Mouse (Mus musculus) R1 (cell line): ENCODE measurements around the gene Mapre1.
"Not testable (repeated sequence)": the region's sequence is repeated elsewhere in the genome, so short reads cannot be mapped to it uniquely, and the experiment has no call there.

Experiments
- DNase-seq: peaks from one replicate; pipeline ENCODE4 v3.0.0-alpha.2; 2018; ENCODE audit warnings: low read depth, low spot score

Mapre1 gene

GRCm38 (mm10) chr2:153740500-153741436 lies at the start of gene Mapre1:
Mapre1 (plus strand) TSS chr2:153741274.
- DNase-seq = peak; percentile 99

GRCm38 (mm10) chr2:153693413-153693812 lies 47.7 kb upstream of the Mapre1 start:
- not testable (repeated sequence) for DNase-seq

- peak; percentile 80 for DNase-seq
Measured at GRCm38 (mm10) chr2:153694462-153695085, 46.5 kb upstream of the Mapre1 start.

DNA sequence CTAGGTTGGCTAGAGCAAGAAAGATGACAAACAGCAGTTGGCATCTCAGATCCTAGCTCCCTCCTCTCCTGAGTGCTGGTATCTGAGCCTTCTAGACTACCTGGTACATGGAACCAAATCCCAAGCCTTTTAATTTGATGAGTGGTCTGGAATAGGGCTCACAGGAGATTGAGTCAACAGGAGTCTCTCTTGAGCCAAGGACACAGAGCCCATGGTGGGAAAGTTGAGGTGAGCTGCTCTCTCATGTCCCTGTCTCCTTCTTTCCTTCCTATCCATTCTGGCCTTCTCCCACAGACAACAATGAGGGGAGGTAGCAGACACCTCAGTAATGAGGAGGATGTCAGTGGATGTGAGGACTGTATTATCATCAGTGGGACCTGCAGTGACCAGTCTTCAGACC lies 44.7 kb upstream of the Mapre1 start, which contains the start of gene Dnmt3c:
Dnmt3c (plus strand) TSS at position 301 of the 400 bp plus-strand sequence.
- no peak for DNase-seq

- no peak for DNase-seq
Measured at GRCm38 (mm10) chr2:153703389-153703788, 37.7 kb upstream of the Mapre1 start.

DNA sequence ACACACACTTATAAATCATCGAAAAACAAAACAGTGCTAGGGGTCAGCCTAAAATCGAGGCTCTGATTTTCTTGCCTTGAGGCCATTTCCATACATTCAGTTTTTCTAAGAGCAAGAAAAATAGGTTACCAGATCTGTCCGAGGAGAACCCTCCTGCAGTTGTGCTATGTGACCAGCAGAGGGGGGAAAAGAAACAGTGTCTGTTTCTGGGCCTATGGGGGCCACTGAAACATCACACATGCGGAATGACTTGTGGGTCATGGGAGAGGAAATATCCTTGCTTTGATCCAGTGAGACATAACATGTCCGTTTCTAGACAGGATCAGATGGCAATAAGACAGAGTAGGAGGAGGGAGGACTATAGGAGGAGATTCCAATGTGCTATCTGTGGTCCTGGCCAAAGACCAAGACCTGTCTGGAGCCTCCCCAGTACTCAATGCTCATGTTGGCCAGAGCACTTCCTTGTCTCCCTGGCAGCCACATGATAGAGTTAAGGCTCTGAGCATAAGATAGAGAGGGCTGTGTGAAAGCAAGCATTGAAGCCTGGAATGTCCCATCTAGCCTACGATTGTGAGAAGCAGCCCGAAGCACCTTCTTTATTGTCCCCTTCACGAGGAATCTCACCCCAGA lies 30.3 kb upstream of the Mapre1 start:
- peak; percentile 64 for DNase-seq

DNA sequence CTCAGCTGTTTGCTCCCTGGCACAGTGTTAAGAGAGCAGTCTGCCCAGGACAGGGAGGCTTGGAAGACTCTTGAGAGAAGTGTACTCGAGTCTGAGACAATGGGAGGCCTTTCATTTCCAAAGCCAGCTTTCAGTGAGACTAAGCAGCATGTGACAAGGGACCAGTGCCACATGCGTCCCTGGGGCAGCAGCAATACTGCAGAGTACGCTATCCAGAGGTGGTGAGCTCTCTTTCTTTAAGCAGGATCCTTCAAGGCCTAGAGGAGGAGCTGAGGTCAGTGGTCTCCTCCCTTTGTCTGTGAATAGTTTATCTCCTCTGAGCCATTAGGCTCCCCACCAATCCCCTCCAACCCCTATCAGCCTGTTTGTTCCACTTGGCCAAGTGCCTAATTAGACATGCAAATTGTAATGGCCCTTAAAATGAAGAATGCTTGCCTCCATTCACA lies 28.4 kb upstream of the Mapre1 start:
- no peak for DNase-seq

GRCm38 (mm10) chr2:153713227-153713626 lies 27.8 kb upstream of the Mapre1 start:
- DNase-seq = no peak

DNA sequence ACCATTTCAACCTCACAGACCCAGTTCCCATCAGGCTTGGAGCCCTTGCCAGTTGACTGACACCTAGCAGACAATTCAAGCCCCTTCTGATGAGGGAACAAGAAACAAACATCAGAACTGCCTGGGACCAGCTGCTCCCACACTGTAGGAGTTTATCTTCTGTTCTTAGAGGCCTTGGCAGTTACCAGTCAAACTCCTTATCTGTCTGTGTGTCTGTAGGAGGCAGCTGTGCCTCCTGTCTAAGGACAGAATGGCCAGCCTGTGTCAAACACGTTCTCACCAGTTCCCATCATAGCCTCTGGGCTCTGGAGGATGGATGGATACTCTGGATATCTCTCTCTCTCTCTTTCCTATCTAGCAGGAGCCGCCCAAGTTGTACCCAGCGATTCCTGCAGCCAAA lies 23.2 kb upstream of the Mapre1 start:
- not testable (repeated sequence) for DNase-seq

- no peak for DNase-seq
Measured at GRCm38 (mm10) chr2:153723098-153723497, 18.0 kb upstream of the Mapre1 start.

- no peak for DNase-seq
Measured at GRCm38 (mm10) chr2:153724424-153724823, 16.6 kb upstream of the Mapre1 start.

DNA sequence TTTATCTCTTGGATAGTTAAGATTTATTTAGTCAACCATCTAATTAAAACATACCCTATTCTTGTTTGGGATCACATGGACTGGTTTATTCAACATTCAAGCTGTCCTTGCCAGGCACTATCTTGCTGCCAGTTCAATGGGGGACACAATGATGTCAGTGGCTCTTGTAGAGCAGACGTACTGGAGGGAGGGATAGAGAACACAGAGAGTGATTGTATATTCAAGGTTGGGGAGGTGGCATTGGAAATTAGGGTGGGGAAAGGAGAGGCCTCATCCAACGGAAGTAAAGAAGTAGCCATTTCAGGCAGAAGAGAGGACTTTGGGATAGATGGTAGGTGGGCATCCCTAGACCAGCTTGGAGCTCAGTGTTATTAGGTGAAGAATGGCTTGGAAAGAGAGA lies 16.2 kb upstream of the Mapre1 start:
- DNase-seq = no peak

DNA sequence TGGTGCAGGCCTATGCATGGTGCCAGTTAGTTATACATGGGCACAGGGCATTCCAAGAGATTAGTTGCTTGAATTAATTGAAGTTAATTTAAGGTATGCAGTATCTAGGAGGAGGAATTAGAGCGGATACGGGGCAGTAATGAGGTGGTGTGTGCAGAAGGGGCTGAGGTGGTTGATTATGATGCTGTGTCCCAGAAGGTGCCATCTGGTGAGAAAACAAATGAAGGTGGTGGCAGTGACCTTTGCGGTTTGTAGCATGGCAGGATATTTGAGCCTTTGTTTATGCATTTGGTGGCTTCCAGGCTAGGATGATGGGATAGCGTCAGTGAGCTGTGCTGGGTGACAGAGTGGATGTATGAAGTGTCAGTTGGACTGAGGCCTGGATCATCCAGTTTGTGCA lies 15.8 kb upstream of the Mapre1 start:
- DNase-seq = no peak

DNA sequence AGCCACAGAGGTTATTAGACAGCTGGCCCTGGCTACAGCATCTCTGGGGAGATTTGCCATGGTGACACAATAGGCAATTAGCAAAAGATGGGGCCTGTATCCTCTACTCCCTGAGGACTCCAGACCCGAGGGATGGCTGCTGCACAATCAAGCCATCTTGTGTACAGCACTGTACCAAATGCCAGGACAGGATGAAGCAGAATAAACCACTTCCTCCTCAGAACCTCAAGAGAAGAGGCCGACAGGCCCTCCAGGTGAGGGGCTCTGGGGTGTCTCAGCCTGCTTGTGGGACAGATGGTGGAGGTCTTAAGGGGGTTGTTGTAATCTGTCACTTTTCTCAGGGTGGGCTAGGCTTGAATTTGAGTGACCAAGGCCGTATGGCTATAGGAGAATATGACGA lies 7.0 kb upstream of the Mapre1 start:
- no peak for DNase-seq

DNA sequence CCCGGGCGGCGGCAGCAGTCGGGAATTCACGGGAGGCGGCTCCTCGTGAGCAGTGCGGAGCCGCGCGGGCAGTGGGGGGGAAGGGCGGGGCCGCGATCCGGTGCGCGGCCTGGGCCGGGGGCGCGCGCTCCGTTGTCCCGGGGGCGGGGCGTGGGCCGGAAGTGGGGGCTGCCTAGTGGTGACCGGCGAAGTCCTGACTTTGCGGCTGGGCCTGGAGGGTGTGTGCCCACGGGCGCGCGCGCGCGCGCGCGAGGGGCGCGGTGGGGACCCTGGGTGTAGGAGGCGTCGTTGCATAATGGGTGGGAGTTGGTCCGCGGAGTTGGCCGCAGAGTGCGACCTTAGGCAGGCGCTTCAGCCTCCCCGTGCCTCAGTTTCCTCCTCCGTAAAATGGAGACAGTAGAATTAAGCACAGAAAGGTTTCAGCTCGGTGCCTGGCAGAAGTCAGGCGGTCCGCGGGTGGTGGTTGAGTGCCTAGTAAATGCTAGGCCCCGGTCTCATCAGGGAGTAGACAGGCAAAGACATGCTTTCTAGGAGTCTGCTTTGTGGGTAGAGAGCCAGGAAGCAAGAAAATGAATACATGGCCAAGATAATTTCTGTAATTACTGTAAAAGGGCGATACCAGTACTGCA lies 477 bp downstream of the Mapre1 start:
- peak; percentile 89 for DNase-seq

GRCm38 (mm10) chr2:153747994-153748393 lies 6.9 kb downstream of the Mapre1 start:
- no peak for DNase-seq

GRCm38 (mm10) chr2:153750363-153750762 lies 9.3 kb downstream of the Mapre1 start:
- DNase-seq = no peak

- no peak for DNase-seq
Measured at GRCm38 (mm10) chr2:153762121-153762520, 21.0 kb downstream of the Mapre1 start.

GRCm38 (mm10) chr2:153767484-153767883 lies 26.4 kb downstream of the Mapre1 start:
- peak; percentile 66 for DNase-seq

DNA sequence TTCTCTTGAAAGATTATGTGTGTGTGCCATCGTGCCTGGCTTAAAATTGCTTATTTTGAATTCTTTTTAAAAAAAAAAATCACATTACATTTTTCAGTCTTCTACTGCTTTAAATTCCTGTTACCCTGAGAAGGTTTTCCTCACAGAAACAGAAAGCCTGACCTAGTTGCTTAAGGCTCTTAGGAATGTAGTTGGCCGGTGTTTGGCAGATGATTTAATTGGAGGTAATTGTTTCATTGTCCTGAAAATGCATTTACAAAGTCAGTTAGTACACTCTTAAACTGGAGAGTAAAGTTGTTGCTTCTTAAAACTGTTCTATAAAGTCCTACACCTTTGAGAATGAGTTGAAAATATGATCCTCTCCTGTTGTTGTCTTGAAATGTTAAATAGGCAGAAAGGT lies 27.8 kb downstream of the Mapre1 start:
- DNase-seq = no peak

DNA sequence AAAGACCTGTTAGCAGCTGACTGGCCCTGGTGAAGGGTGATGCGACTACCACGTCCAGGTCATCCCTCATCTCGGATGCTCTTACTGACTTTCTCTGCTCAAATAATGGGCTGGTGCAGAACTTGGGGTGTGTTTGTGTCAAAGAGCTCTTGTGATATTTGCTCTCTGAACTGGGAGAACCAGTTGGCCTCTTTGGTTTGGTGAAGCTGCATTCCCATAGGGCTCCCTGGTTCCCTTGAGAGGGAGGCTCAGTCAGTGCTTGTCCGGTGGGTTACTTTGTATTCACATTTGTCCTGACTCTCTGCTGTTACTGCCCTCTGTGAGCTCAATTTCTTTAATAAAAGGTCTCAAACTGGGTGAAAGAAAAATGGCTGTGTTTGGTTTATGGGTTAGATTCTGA lies 31.9 kb downstream of the Mapre1 start:
- no peak for DNase-seq

DNA sequence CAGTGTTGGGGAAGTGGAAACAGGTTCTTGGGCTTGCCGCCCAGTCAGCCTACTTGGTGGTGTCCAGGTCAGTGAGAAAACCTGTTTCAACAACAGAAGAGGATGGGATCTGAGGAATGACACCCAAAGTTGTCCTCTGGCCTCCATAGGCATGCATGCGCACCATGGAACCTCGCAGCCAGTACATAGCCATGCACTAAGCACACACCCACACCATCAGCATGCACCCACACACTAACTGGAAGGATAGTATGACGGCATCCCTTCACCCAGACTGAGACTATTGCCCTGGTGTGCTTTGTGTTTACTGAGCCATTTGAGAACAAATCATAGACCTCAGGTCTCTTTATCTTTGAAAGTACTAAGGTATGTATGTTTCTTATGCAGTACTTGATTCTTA lies 34.4 kb downstream of the Mapre1 start:
- no peak for DNase-seq
